Mouse (Mus musculus) embryo, embryonic 11.5 days (tissue): ENCODE results near the gene Tex19.2.

Experiments used
- DNase-seq: peaks from one replicate; pipeline ENCODE4 v3.0.0-alpha.2; 2012; ENCODE audit warnings: low read depth, low spot score

Tex19.2 gene

DNA sequence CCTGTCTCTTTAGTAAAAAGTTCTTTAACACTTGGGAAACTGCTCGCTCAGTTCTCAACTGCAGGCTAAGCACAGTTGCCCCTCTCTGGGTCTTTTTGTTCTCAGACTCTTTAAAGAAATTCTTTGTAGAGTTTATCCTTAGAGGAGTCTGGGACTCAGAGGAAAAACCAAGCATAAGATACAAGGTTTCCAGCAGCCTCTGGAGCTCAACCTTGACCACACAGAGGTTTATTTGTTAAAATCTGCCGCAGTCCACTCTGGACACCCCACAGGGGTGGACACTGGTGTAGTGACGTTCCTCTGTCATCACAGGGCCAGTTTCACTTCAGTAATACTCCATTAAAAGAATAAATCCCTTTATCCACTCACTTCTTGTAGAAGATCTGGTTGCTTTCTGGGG lies at the start of gene Tex19.2:
TSS of gene Tex19.2 (minus strand) at position 101 of the 400 bp plus-strand sequence.
- no peak for DNase-seq

DNA sequence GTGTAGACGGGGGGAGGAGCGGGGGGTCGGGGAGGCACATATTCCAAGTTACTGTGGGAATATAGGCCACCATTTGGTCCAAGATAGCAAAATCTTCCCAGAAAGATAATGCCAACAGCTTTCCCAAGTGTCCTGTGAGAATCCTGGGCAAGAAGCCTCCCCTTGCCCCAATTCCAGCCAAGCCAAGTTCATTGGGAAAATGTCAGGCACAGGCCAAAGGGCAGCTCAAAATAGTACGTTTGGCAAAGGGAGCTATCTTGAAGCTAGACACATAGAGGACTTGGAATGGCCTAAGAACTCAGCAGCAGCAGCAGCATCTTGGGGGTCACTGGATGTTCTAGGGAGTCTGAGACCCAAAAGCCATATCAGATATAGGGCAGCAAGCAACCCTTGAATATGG lies 45.3 kb upstream of the Tex19.2 start:
- no peak for DNase-seq

DNA sequence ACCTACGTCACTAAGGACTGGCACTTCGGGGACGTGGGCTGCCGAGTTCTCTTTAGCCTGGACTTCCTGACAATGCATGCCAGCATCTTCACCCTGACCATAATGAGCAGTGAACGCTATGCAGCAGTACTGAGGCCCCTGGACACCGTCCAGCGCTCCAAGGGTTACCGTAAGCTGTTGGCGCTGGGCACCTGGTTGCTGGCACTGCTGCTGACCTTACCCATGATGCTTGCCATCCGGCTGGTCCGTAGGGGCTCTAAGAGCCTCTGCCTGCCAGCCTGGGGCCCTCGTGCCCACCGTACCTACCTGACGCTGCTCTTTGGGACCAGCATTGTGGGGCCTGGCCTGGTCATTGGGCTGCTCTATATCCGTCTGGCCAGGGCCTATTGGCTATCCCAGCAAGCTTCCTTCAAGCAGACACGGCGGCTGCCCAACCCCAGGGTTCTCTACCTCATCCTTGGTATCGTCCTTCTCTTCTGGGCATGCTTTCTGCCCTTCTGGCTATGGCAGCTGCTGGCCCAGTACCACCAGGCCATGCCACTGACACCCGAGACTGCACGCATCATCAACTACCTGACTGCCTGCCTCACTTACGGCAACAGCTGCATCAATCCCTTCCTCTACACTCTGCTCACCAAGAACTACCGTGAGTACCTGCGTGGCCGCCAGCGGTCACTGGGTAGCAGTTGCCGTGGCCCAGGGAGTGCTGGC lies 42.3 kb upstream of the Tex19.2 start:
- no peak for DNase-seq

DNA sequence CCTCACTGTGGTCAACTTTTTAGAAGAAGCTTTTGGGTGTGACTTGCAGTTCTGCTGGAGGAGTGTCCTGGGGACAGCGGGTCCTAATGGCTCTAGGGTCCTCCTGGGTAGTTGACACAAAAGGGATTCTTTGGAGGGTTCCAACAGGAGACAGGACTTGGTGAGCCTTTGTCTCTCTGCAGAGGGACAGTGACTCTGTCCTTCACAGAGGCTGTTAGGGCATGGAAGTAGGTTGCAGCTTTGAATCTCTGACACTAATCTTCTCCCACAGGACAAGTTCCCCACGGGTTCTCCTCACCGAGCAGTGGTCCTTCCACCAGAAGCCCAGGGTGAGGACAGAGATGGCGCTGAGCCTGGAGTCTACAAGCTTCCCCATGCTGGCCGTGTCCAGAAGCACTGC lies 41.5 kb upstream of the Tex19.2 start, which contains the start of gene Uts2r:
TSS of gene Uts2r (plus strand) at position 301 of the 400 bp plus-strand sequence.
- no peak for DNase-seq

DNA sequence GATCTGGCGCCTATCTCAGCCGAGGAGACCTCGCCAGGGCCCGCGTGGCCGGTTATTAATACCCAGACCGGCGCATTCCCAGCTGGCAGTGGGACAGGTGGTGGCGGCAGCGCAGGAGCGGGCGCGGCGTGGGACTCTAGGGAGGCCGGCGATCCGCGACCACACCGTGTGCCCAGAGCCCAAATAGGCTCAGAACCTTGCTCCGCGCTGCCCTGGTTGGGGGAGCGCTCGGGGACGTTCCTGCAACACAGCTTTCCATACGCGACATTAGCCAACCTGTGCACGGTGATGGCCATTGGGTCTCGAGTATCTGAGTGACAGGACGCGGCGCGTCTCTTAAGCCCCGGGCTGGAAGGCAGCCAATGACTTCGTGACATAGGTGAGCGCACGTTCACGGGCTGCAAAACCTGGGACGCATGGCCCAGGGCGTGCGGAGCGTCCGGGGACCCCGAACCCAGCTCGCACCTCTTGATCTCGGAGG lies 38.0 kb upstream of the Tex19.2 start:
- no peak for DNase-seq

DNA sequence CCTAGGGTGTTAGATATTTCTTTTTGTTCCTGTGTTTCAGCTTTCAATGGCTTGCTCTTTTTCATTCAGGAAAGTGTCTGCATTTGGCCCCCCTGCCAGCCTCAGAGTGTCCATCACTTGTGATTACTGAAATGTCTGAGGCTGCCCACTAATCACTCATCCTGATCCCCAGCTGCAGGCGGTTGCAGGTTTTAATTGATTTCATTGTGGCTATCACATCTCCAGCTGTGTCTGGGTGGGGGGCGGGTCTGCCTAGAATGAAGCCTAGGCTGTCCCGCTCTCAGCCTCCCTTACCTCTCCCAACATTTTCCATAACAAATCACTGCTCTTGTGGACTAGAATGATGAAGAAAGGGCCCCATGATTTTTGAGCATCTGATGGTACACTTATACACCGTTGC lies 35.7 kb upstream of the Tex19.2 start:
- no peak for DNase-seq

DNA sequence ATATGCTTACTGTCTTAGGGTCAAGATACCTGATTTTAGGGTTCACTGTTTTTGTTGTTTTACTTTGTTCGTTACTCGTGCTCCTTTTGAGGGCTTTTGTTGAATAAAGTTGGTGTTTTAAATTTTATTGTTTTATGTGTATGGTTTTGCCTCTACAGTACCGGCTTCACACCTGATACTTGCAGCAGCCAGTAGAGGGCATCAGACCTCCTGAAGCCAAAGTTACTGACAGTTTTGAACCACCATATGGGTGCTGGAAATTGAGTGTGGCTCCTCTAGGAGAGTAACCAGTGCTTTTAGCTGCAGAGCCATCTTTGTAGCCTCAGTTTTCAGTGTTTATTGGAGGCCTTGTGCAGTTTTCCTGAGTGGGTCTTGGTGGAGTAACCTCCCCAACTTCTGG lies 29.7 kb upstream of the Tex19.2 start:
- no peak for DNase-seq

DNA sequence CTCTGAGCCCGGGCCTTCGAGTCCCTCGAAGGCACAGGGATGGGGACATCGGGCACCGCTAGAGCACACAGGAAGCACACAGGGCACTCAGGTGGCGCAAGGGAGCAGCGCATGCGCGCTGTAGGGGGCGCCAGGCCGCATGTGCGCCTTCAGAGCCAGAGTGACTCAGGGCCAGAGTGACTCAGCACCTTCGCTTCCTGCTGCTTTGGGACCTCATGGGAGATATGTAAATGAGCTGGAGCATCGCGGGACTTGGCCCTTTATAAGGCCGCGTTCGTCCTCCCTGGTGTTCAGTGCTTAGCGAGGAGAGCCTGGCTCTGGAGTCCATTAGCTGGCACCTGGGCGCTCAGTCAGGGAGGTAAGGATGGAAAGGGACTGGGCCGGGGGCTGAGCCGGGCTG lies 27.4 kb upstream of the Tex19.2 start, which contains the start of gene Tex19.1:
TSS of gene Tex19.1 (plus strand) at position 279 of the 400 bp plus-strand sequence.
- DNase-seq: no peak

DNA sequence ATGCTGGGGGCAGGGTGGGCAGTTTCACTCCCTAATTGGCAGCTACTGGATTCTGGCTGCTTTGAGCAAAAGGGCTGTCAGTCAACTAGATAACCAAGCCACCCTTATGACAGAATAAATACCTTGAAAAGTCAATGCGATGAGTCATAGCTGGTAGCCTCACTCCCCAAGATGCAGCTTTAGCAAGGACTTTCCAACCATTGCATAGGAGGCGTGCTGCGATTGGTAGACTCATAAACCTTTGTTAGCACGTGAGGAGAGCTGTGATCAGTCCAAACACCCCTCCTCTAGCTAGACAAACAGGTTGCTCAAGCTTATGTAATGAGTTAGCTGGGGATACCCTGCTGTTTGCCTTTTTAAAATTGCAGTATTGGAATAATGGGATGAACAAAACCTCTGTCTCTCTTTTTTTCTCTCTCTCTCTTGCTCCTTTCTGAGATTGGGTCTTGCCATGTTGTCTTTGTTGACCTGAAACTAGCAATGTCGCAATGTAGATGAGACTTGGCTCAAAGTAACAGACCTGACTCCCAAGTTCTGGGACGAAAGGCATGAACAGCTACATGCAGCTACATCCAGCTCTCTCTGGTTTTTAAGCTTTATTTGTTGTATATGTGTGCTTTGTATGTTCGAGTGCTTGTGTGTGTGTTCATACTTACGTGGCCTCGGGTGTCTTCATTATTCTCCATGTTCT lies 25.0 kb upstream of the Tex19.2 start:
- no peak for DNase-seq

DNA sequence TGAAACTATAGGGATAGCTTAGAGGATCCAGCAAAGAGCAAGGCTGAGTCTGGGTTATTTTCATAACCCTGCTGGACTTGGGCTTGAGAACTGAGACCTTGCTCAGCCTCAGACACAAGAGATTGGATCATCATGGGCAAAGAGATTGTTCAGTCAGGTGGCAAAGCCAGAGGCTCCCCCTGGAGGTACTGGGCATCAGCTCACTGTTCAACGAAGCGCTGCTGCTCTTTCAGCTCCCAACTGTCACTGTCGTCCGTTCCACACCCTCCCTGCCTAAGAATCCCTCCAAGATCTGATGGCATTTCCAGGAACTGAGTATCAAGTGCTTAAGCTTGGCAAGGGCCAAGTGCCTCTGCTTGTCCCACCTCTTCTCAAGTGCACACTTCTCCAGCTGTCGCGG lies 20.3 kb upstream of the Tex19.2 start:
- no peak for DNase-seq

DNA sequence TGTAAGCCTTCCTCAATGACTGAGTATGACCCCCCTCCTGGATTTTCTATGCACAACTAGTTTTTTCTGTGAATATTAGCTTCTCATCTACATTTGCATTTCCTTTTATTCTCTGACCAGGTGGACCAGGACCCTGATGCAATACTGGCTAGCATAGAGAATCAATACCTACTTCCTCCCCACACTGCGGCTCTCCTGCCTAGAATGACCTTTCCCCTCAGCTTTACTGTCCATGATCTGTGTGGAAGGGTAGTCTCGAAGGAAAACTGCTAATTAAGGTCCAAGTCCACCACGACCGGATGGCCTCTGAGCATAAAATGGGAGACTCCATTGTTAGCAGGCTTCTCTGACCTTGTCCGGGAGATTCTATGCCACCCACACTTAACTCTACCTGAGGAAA lies 19.2 kb upstream of the Tex19.2 start:
- no peak for DNase-seq

DNA sequence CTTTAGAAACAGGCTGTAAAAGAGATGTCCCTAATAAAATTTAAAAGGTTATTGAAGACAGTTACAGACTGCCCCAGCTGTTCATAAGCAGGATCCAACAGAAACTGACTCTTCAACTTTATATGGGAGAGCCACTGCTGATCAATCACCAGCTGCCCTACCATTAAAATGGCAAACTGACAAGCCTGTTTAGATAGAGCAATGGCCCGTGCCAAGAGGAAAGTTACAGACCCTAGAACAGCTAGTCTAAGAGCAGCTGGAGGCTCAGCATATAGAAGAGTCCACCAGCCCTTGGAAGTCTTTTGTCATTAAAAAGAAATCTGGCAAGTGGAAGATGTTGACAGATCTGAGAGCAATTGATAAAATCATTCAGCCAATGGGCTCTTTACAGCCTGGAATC lies 16.1 kb upstream of the Tex19.2 start:
- DNase-seq: no peak

DNA sequence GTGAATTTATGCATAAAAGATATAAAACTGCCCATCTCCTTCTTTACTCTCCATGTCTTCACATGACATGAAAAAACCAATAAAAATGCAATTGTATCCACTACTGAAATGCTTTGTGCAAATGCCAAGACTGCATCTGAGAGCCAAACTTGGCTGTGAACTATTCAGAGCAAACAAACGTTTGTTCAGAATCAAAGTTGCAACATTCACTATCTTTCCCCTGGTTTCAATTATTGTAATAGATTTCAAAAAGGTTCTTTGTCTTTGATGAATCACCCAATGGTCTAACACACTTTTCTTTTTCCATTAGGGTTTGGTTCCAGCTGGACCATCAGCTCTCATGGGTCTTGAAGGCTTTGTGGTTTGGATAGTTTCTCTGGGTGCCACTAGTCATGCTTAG lies 11.1 kb upstream of the Tex19.2 start:
- no peak for DNase-seq

DNA sequence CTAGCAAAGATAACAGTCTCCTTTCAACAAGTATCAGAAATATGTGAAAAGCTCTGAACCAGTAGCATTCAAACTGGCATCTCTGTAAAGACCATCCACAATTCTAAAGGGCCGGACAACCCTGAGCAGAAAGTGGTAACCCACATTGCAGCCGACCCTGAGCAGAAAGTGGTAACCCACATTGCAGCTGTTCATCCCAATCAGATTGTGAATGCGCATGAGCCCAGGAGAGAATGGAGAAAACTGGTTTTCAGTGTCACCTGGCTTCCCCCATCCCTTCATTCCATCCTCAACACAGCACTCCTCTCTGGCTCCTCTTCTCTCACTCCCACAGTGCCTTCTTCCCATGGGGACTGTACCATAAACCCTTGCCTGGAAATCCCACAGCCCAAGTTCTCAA lies 9.0 kb upstream of the Tex19.2 start:
- no peak for DNase-seq

DNA sequence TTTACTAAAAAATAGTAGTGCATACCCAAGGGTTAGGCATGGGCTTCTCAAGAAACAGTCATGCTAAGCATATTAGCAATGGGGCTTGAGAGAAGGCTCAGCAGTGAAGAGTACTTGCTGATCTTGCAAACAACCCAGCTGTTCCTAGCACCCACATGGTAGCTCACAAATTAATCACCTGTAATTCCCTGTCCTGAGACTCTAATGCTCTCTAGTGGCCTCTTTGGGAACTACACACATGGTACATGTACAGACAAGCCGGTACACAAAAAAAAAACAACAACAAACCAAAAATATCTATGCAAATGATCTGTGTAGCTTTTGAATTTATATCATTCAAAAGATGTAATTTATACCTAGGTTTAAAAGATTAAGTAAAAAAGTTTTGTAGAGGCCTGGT lies 7.9 kb upstream of the Tex19.2 start:
- DNase-seq: no peak

DNA sequence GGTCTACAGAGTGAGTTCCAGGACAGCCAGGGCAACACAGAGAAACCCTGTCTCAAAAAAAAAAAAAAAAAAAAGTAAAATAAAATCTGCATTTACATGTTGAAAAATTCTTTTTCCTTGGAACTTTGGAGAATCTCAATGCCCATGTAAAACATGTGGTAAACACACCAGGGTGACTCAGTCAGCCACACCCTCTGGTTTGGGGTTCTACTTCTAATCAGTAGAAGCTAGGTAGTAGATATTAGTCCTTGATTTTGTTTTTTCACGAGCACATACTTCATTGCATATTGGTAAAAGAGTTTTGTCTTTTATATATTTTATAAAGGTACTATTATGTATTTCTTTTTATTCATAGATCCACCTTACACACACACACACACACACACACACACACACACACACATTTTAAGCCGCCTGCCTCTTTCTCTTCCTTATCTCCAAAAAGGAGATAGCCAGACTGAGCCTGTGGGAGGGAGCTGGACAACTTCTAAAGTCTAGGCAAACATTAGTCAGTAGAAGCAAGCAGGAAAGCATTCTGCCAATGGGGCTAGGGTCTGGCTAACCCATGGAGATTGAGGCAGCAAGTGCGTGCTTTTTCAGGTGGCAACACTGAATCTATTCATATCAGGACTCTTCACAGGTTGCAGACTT lies 7.2 kb upstream of the Tex19.2 start:
- no peak for DNase-seq

DNA sequence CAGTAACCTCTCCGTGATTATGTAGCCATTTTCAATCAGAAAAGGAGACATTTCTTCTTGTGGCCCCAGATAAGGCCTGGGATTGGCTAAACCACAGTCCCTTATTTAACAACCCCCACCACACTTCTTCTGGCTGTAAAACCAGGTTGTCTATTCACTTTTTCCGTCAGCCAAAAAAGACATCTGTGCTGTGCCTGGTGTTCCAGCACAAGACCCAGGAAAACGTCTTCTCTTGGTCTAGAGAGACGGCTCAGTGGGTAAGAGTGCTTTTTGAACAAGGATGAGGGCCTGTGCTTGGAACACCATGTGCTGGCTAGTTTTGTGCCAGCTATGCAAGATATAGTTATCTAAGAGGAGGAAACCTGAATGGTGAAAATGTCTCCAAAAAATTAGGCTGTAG lies 5.0 kb upstream of the Tex19.2 start:
- DNase-seq: no peak

DNA sequence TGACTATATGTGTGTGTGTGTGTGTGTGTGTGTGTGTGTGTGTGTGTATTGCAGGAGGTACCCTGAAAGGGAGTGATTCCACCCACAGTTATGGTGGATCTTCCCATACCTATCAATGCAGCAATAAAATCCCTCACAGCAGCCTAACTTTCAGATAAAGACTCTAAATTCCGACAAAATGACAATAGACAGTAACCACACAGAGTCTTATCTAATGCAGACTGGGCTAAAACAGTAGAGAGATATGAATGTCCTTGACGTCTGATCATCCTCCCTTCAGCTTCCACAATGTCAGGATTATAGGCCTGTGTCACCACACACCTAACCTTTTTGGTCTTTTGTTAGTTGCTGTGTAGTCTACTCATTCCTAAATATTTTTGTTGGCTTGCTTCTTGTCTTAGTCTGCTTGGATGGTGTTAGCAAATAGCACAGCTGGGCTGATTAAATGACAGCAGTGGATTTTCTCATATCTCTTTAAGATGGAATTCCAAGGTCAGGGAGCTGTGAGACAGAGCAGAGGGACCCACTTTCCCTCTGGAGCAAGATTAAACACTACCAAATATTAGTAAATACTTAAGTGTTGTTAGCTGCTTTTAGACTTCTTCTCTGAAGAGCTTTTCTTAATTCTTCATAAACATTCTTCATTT lies 3.7 kb upstream of the Tex19.2 start:
- DNase-seq: no peak

DNA sequence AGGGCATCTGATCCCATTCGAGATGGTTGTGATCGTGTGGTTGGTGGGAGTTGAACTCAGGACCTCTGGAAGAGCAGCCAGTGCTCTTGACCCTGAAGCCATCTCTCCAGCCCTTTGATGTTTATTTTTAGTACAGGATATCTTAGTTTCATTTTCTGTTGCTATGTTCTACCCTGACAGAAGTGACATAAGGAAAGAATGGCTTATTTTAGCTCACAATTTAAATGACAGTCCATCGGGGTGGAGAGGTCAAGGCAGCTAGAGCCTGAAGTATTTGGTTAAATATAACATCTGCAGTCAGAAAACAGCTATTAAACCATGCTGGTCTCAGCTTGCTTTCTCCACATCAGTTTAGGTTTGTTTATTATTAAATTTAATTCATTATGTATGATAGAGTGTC lies 2.7 kb upstream of the Tex19.2 start:
- no peak for DNase-seq

DNA sequence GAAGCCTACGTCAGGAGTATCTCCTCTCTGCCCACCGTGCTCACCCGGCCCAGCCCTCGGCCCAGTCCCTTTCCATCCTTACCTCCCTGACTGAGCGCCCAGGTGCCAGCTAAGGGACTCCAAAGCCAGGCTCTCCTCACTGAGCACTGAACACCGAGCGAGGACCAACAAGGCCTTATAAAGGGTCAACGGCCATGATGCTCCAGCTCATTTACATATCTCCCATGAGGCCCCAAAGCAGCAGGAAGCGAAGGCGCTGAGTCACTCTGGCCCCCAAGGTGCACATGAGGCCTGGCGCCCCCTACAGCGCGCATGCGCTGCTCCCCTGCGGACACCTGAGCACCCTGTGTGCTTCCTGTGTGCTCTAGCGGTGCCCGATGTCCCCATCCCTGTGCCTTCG lies 371 bp downstream of the Tex19.2 start:
- DNase-seq: no peak

DNA sequence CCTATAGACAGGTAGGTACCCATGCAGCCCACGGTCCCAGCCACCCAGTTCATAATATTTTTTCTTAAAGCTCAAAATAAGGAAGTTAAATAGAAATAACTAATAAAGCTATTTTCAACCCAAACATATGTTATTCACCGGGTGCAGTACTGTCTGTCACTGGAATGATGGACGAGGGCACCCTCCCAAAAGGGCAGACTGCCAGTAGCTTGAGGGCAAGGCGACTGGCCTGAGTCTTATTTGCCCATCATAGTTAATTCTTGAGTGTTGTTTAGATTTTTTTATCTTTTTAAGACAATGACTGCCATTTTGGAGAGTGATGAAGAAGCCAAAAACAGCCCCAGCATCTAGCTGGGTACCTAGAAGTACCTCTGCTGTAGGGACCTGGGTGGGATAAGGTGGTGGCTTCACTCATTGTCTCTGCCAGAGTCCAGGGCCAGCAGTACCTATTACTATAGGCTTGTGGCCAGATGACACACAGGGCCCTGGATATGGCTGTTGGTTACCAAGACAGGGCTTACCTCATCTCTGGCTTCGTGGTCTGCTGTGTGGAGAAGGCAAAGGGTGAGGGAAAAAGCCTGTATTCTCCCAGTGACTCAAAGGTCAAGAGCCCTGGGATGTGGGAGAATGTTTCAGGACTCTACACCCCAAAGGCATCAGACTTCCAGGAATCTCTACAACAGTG lies 6.2 kb downstream of the Tex19.2 start:
- no peak for DNase-seq

DNA sequence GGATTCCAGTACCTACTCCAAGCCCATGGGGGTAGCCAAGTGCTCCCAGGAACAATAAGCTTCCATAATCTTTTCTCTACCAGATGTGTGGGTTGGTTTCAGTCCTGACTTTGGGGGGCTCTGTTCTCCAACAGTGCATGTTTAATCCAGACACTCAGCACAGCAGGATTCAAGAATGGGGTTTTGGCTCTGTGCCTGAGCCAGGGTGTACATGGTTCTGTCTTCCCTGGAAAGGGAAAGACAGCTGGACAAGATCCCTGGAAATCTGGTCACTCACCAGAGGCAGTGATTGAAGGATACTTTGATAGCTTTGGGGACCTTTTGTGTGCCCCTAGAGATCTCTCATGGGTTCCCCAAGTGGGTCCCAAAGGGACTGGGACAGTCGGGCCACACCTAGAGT lies 6.9 kb downstream of the Tex19.2 start:
- DNase-seq: no peak
